Mouse (Mus musculus): ENCODE measurements at regions not wholly inside any gene's neighbourhood (a gene's known extent, or its start where the extent isn't known, plus 50 kb on each side); places are given as distances from the start of the nearest gene placed in this dataset.
A peak's percentile ranks its signal among the peaks of the same experiment; 100 is the strongest.

DNA sequence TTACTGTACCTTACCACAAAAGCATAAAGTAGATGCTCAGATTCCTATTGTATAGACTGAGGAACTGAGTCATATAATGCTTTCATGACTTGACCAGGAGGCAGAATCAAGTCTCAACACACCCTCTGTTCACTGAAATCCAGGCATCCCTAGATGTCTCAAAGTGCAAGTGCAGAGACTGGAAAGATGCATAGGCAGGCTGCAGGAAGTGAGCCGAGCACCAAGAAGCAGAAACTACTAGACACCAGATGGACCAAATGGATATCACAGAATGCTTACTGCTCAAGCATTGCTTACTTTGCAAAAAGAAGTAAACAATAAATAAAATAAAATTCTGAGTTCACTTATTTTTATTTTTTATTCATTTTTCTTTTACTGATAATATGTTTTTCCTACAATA is 143.0 kb upstream of the Cpeb2 start:
- DNase-seq (ENCODE audit: low spot score in 2 of 2) = no peak

DNA sequence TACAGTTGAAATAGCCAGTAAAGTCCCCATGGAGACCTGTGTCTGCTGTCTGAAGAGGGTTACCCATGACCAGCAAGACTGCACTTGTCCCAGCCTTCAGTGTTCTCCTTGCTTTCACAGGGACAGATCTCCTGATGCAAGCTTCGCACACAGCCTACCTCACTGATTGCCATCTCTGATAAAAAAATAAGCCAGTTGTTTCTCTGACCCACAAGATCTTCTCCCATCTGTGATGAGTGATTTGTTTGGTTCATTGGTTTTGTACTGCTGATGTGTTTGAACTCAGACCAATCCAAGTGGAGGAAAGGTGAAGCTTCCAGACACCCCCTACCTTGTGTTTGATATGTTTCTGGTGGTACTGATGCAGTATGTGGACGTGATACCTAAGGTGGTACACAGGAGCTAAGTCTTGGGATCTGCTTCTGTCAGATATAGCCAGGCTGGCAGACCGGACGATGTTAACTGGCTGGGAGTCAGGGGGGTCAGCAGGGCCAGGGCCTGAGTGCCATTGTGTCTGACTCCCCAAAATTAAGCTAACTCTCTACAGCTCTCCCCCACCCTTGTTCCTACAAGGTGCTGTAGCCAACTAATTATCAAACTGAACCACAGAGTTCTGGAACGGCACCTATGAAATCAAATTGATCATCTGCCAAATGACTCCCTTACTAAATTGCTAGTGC is 139.2 kb upstream of the Cpeb2 start:
- no peak for DNase-seq (ENCODE audit: low spot score in 2 of 2)

DNA sequence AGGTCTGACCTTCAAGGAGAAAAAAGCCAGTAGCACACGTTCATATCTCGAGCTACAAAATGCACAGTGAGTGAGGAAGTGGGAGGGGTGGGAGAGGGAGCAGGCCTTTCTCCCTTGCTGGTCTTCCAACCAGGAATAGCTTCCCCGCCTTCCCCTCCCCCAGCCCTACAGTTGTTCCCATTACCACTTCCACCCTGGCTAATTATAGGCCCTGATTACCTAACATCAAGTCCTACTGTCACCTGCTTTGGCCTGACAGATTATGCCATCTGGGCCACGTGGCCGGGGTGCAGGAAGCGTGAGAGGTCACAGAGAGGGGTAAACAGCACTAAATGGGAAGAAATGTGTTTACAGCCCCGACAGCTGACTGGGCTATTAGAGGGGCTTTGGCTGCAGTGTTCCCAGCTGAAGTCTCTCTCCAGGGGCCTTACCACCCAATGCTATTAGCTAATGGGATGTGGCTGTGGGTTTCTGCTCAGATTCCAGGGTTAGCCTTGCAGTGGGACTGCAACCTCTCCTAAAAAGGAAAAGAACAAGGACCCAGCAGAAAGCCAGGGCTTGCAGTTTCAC is 138.6 kb upstream of the Cpeb2 start:
- no peak for DNase-seq (ENCODE audit: low spot score in 2 of 2)

DNA sequence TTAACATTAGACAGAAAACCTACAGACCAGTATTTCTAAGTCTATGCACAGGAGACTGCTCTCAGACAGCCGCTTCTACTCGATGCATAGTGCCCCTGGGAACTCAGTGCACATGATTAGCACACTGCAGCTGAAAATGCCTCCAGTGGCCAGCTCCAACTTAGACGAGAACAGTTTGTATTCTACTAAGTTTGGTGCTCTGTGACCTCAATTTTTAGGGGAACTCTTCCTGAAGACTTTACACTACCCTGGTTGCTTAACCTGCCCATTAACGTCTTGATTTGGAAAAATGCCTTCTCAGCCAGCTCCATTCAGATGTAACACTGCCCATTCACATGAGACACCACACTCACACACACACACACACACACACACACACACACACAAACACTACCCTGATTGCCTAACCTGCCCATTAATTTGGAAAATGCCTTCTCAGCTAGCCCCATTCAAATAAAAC is 130.9 kb upstream of the Cpeb2 start:
- no peak for DNase-seq (ENCODE audit: low spot score in 2 of 2)

DNA sequence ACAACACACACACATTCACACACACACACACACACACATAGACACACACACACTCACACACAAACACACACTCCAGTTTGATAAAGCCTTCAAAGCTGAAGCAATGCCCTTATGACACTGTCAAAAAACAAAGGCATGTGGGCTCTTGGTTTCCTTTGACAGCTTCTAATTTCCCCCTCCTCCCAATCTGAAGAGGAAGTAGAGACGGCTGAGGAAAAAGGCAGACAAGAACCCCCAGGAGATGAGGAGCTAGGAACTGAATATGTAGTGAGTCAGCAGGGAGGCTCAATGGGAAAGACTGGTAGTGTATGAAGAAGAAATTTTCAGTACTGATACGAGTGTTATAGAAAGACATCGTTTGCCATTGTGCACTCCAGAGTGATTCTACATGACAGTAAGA is 130.4 kb upstream of the Cpeb2 start:
- no peak for DNase-seq (ENCODE audit: low spot score in 2 of 2)

DNA sequence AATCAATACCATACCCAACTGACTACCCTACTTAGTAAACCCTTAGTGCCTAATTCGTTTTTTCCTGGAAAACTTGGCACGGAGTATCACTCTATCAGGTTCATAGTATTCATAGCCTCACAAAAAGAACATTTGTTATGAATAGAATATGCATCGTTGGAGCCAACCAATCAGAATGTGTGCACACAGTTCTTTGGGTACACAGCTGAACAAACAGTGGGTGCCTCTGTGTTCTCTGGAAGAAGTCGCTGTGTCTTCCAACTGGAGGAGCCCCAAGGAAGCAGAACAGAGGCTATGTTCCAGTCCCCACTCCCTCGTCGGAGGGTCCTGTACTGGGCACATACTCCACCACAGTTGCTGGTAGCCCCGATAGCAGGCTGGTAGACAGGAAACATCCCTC is 129.2 kb upstream of the Cpeb2 start:
- no peak for DNase-seq (ENCODE audit: low spot score in 2 of 2)

DNA sequence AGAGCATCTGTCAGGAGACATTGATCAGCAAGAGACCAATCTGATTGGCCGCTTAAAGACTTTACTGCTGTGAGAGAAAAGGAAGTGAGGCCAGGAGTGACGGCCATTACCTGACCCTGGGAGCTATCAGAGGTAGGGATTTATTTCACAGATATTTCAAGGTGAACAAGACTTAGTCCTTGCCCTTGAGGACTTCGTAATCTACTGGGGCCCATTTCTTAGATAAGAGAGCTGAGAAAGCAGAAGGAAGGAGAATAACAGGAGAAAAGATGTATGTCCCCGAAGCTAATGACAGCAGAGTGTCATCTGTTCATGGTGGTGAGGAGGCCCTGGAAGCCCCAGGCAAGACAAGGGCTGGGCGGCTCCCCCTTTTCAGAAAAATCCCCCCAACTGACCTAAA is 127.4 kb upstream of the Cpeb2 start:
- no peak for DNase-seq (ENCODE audit: low spot score in 2 of 2)

DNA sequence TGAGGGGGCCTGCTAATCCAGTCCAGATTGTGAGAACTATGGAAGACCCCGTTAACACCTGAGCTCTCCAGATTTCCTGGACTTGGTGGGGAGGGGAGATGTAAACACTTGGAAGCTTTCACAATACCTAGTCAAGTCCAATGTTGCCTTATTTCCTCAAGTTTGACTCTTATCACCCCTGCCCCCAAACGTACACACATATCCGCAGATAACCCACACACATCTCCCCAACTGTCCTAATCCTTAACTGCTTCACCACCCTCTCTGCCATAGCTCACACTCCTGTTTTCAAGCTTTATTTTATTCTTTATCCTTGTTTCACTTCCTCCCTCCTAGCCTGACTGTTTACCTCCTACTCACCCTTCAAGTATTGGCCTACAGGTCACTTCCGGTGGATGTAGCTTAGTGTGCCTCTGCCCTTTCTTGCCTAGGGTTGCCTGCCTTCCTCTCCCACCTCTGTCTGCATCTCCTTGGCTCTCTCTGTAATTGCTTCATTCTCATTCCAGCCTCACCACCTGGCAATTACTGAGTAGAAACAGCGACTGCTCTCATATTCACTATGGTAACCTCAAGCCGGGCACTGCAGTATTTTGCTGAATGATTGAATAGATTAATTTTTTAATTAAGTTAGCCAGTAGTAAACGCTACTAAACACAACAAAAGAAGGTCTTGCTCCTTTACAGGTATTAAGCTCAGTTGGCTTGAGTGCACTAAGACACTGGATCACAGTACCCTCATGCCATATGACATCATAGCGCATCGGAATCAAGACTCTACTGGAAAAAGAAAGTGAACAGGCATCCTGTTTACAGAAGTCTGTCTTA is 125.3 kb upstream of the Cpeb2 start:
- DNase-seq (ENCODE audit: low spot score in 2 of 2) = no peak

DNA sequence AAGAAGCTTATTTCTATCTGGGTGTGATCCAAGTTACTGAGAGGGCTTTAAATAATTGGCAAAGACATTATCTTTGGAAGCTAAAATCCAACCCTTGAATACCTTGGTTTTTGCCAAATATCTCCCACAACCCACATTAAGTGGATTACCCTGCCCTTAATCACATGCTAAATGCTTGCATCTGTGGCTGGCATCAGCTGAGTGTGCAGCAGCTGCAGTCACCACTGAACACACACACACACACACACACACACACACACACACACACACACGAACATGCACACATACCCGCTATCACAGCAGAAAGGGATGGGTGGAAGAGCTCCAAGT is 124.7 kb upstream of the Cpeb2 start:
- no peak for DNase-seq (ENCODE audit: low spot score in 2 of 2)

DNA sequence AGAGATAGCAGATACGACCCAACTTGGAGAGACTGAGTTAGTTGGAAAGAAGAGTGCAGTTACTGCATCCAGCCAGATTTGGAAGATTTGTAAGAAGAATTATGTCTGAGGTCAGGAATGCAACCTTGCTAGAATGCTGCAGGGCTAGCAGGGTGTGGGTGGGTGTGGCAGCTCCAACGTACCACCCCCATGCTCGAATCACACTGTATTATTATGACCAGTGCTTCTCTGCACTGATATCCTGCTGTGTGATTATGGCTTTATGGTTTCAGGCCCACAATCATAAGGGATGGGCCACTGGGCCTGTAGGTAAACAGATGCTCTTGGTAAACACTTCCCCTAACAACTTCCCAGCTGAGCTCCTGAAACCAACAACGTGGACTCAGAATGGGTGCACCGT is 122.8 kb upstream of the Cpeb2 start:
- DNase-seq (ENCODE audit: low spot score in 2 of 2) = no peak

DNA sequence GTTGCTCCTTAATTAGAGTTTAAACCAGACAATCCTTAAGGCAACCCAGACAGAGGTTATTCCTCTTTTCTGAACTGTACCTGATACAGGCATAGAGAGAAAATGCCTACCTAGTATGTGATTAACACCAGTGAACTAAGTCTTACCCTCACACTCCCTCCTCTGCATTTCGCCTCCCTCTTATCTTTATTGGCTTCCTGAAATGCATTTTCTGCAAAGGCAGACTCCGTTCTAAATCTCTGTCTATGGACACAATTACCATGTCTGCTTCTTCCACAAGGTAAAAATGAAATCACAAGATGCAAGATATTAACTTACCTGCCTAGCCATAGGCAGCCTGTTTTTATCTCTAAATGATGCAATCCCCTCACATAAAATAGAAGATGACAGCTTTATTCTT is 121.2 kb upstream of the Cpeb2 start:
- DNase-seq (ENCODE audit: low spot score in 2 of 2) = no peak

DNA sequence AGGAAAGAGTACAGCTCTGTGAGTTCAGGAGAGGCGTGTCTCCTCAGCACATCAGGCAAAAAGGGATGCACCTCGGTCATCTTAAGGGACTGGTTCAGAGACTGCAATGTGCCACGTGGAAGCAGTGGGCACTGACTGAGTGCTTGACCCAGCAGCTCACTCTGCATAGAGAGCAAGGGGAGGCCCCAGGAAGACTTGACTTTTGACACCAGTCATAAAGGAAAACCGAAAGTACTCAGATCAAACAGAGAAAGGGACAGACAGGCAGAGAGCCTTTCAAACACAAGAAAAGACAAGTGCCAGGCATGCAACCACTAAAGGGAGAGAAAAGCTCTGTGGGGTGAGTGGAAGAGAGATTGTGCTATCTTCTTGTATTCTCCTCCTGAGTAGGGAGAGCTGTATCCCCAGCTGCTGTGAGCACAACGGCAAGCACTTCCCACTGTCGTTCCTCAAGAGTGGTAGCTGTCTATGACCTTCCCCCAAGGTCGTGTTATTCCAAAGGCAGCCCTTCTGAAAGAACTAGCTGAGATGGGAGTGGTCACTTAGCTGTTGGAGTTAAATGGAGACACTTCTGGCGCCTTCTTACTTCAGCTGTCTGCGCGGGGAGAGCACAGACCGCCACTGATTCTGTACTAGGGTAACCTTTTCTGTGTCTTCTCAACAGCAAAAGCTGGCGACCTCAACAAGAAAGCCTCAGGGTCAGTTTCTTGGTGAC is 119.4 kb upstream of the Cpeb2 start:
- no peak for DNase-seq (ENCODE audit: low spot score in 2 of 2)

DNA sequence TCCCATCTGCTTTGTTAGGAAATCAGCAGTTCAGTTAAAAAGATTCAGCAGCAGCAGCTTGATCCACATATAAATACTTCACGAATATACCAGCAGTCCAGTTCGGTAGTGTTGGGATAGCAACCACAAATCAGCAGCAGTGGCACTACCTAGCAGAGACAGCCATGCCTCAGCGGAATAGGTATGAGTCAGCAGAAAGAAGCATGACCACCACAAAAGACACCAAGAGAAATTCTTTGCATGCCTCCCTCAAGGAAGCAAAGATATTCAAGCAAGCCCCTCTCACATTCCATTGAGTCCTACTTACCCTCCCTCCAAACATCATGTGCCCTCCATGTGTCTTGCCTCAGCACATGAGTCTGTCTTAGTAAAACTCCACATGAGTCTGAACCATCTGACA is 117.5 kb upstream of the Cpeb2 start:
- no peak for DNase-seq (ENCODE audit: low spot score in 2 of 2)

DNA sequence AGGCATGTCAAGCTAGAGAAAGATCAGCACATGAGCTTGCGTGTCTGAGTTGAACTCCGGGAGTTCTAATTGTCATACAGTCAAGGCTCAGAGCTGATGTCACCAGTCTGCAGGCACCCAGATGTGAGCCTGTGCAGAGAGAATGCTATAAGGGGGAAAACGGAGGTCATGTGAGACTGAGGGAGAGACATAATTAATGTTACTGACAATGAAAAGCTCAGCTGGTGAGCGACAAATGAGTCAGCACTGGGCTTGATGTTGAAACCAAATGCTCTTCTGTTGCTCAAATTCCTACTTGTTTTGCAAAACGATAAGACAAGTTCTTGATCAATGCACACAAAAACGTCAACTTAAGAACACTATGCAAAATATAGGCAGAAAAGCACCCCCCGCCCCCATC is 116.1 kb upstream of the Cpeb2 start:
- no peak for DNase-seq (ENCODE audit: low spot score in 2 of 2)

DNA sequence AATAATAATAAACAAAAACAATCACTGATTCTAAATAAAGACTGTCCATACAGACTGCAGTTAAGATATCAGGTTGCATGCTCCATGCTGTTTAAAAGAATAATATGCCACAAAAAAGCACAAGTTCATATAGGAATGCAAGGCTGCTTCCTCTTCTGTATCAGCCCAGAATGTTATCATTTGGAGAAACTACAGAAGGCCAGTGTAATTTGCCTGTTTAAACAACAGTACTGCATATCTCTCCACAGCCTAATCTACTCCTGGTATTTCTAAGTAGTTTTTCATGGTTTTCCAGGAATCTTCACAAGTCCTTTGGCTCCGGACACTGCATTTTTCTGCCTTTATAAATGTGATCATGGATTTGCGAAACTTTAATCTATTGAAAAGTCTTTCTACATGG is 111.9 kb upstream of the Cpeb2 start:
- no peak for DNase-seq (ENCODE audit: low spot score in 2 of 2)

DNA sequence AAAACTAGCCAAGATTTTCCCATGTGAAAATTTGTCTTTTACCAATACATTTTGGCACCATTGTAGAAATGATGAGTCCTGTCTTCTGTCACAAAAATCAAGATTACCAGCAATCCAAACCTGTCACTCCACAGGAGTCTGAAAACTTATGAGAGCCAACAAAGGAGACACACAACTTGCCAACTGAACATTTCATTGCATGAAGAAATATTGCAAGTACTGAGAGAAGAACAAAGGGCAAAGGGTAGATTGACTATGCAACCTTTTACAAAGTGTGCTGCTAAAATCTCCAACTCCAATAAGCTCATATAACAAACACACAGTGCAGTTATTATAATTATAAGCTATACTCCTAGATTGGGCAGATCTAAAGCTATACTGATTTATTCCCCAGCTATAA is 108.7 kb upstream of the Cpeb2 start:
- DNase-seq (ENCODE audit: low spot score in 2 of 2) = no peak

DNA sequence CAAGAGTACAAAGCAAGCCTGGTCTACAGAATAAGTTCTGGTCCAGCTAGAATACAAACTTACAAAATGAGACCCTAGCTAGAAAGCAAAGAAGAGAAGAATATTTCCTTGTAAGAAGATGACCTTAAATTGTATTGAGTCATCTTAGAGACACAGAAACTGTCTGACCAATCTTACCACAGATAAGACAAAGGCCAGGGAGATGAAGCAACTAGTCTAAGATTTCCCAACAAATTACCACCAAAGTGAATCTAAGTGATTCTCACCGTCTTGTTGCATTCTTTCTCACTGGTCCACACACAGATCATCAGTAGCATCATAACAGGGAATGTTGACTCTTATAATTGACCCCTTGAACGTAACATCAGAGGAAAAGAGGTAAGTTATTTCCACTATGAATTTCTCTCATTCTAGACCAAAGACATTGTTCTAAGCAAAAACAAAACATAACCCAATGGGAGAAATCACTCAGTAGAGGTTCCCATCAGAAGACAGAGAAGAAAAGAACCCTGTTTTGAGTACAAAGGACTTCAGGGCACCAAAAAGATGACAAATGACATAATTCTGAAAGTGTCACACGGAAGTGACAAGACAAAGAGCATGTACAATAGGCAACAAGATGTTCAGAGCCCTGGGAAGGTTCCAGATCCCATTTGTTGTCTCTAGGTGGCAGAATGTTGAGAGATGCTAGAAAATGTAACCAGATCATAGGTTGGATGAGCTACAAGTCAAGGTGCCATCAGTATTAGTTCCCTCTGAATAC is 107.0 kb upstream of the Cpeb2 start:
- no peak for DNase-seq (ENCODE audit: low spot score in 2 of 2)

DNA sequence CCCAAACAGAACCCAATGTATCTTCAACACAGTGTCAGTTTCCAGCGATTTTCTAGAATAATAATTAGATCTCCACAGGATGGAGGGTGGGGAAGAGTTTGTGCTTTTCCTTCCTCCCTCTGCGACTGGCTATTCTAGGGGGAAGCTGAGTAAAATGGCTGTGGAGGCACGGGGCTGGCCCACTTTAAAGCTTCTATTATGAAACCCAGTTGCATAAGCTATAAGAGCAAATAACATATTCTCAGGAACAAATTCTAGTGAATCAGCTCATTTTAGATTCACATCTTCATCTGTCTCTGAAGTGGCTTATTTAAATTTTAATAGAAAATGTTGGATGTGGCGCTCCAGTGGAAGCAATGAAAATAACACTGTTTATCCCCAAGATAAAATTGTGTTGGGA is 102.6 kb upstream of the Cpeb2 start:
- peak in 1 of 2 experiments; percentile 41 for DNase-seq (ENCODE audit: low spot score in 2 of 2)

DNA sequence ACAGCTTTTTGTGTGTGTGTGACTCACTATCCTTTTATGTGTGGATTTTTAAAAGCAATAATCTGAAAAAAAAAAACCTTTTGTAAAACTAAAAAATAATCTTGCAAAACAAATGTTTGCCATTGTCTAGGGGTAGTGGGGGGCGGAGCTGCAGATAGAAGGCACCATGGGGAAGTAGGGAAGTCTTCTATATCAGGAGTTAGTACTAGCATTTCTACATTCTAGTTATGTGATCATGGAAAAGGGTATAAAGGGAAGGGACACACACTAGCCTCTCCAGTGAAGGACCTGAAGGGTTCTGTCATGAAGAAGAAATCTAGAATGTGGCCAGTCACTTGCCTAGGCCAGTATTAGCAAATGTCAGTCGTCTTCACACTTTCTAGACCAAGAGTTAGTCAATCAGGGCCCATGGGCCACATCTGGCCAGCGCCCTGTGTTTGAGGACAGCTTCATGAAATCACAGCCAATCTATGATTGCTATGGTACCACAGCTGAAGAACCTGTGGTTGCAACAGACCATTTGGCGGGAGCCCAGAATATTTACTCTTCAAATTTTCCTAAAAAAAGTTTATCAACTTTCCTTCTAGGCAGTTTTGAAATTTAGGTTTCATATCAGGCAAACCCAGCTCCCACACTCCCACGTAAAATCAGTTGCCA is 101.9 kb upstream of the Cpeb2 start:
- DNase-seq (ENCODE audit: low spot score in 2 of 2) = no peak

DNA sequence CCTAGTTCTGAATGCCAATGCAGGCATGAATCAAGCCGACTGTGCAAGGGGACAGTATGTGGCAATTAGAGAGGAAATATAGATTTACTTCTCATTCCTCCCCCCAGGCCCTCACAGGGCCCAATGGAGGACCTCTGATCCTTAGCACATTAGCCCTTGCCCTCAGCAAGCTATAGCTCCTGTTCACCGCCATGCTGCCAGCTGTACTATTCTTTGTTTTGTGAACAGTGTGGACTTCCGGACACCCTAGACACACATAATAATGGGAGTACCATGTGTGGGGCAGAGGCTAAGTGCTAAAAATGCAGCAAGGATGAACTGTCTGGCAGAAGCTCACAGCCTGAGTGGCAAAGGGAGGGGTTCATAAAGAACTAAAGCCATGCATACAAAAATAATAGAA is 99.3 kb upstream of the Cpeb2 start:
- no peak for DNase-seq (ENCODE audit: low spot score in 2 of 2)

DNA sequence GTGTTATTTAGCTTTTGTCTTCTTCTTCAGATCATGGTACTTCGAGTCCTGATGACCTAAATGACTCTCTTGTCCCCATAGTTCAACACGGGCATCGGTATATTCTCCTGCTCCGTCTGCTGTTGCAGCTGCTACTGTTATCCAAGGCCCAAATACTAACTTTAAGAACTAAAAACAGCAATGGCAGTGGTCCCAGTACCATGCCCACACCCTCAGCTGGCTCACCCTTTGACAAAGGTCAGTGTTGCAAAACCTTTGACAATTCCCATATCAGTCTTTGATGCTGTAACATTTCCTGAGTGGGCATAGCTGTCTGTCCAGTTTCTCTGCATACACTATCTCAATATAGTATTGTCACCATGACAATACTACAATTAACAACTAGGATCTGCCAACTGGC is 96.8 kb upstream of the Cpeb2 start:
- no peak for DNase-seq (ENCODE audit: low spot score in 2 of 2)
